Mouse (Mus musculus): ENCODE data around the gene Efcab11.

GRCm38 (mm10) chr12:99901973-99902866 lies 18.0 kb upstream of the Efcab11 start:
- no peak for TF ChIP-seq CTCF (IDR thresholded peaks at IDR 0.05; ENCODE audit: insufficient read depth, low read length)
- TF ChIP-seq POLR2A (IDR thresholded peaks at IDR 0.05; ENCODE audit: borderline replicate concordance, extremely low read depth, low read depth, low read length): no peak

All from lung, adult 2 months (tissue).